22 mouse cellular contexts compared by ENCODE assay signal in the genomic region with DNA sequence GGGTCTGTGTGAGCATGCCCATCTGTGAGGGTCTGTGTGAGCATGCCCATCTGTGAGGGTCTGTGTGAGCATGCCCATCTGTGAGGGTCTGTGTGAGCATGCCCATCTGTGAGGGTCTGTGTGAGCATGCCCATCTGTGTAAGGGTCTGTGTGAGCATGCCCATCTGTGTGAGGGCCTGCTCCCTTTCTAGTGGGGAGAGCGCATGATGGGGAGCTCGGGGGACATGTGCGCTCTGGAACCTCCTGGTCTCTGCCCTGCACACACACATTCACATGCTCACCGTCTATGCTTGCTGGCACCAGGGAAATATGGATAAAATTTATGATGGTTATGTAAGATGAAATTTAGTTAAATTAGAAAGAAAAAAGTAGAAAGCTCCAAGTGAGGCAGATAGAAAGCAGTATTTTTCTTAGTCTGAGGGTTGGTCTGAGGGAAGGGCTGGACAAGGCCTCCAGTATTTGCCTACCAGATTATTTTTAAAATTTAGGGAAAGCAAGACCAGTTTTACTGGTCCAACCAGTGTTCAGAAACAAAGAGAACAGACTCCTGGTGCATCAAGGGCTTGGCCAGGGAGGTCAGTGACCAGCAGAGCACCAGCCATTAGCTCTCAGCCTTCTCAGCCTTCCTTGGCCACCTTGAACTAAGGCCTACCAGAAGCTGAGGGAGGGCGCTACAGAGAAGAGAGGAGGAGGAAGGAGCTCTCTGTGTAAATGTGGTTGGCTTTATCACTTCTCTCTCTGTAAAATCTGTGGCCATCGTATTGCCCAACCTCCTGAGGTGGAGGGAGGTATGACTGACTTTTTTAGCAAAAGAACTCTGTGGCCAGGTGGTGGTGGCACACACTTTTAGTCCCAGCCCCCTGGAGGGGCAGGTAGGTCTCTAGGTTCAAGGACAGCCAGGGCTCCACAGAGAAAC. TPM values are rescaled to one million over a fixed set of nuclear protein-coding genes. Genes with fewer than 3 reads are reported as not detected.
A peak's percentile ranks its signal among the peaks of the same experiment; 100 is the strongest.
DNase-seq lines count a peak whose midpoint lies in the region; ATAC-seq and TF ChIP-seq lines count a peak whose summit lies in the region.
"Had no signal": no experiment of that assay in that cellular context is flagged by ENCODE, and none has a peak within 500 bp of the region (broad histone marks: within the 10 kb centered on the region; RNA-seq: fewer than 3 reads in every experiment).

No protein-coding gene starts in this region.

- TF ChIP-seq POLR2A in brain, embryonic 14.5 days (IDR thresholded peaks at IDR 0.05; ENCODE audit: borderline replicate concordance, extremely low read depth, insufficient read depth, insufficient read length, poor library complexity, severe bottlenecking): no peak

- peak; percentile 49; the same call in 1 of the 2 replicates for ATAC-seq in lung, embryonic 14.5 days (ENCODE audit: insufficient read depth)
- ATAC-seq in granulocyte monocyte progenitor cell, adult 5-6 weeks (replicated peaks; ENCODE audit: poor library complexity, severe bottlenecking): peak; percentile 70
- ATAC-seq in stomach, embryonic 14.5 days (ENCODE audit: insufficient number of reproducible peaks, insufficient read depth, low FRiP score, low read depth): no peak
- no peak for ATAC-seq in forebrain, embryonic 14.5 days
- ATAC-seq: CD4-positive, CD25-positive, alpha-beta regulatory T cell, adult 4 months; hindbrain, embryonic 16.5 days had no signal

- H3K27me3 ChIP-seq in lung, embryonic 14.5 days (ENCODE audit: insufficient read depth, low read length): no peaks in the 10 kb centered on the region
- H3K27me3 ChIP-seq in stomach, embryonic 14.5 days (ENCODE audit: control insufficient read depth, insufficient read depth, low read length): no peaks in the 10 kb centered on the region
- H3K27me3 ChIP-seq in forebrain, embryonic 14.5 days (replicated peaks; ENCODE audit: control insufficient read depth, insufficient read depth, low read length): no peaks in the 10 kb centered on the region
- H3K27me3 ChIP-seq: limb, embryonic 13.5 days; liver, embryonic 15.5 days; neural tube, embryonic 15.5 days had no signal

- H3K4me2 ChIP-seq in lung, embryonic 14.5 days: no peak overlapping the region
- no peak overlapping the region for H3K4me2 ChIP-seq in stomach, embryonic 14.5 days (replicated peaks; ENCODE audit: low read depth, low read length)
- no peak overlapping the region for H3K4me2 ChIP-seq in forebrain, embryonic 14.5 days (ENCODE audit: low read length)
- H3K4me2 ChIP-seq: limb, embryonic 13.5 days; liver, embryonic 15.5 days; neural tube, embryonic 15.5 days had no signal

- DNase-seq in lung, embryonic 14.5 days: no peak
- DNase-seq in lung, postnatal 4 days: no peak
- DNase-seq in brain, embryonic 14.5 days (ENCODE audit: low read depth): peak; percentile 53
- no peak for DNase-seq in gastrocnemius, adult 2 months
- DNase-seq in forebrain, embryonic 14.5 days (ENCODE audit: low spot score): no peak
- DNase-seq: adrenal gland, adult 8-10 months; cerebellum, adult 11 months; cerebellum, postnatal 25 days; kidney, adult 2 months; midbrain, embryonic 14.5 days; retina, postnatal 1 day; right cerebral cortex, postnatal 4 days had no signal

- H3K36me3 ChIP-seq in lung, embryonic 14.5 days (ENCODE audit: insufficient read depth): peaks cover 22% of the 10 kb centered on the region
- H3K36me3 ChIP-seq in stomach, embryonic 14.5 days (ENCODE audit: control insufficient read depth, insufficient read depth, low read length): peaks cover 5% of the 10 kb centered on the region; the same call in 1 of the 2 replicates
- peaks cover 28% of the 10 kb centered on the region for H3K36me3 ChIP-seq in forebrain, embryonic 14.5 days (ENCODE audit: control insufficient read depth, insufficient read depth, low read length)

- no peaks in the 10 kb centered on the region for H3K4me1 ChIP-seq in lung, embryonic 14.5 days (ENCODE audit: insufficient read depth)
- 0 out of 2 replicates have a peak, but pooled peaks cover 3% of the 10 kb centered on the region for H3K4me1 ChIP-seq in stomach, embryonic 14.5 days (ENCODE audit: control insufficient read depth, insufficient read depth, low read length)
- 0 out of 2 replicates have a peak, but pooled peaks cover 3% of the 10 kb centered on the region for H3K4me1 ChIP-seq in forebrain, embryonic 14.5 days (ENCODE audit: control insufficient read depth, insufficient read depth, low read length)
- H3K4me1 ChIP-seq: liver, embryonic 15.5 days had no signal

- no peak for TF ChIP-seq CTCF in lung, embryonic 14.5 days (IDR thresholded peaks at IDR 0.05; ENCODE audit: low read depth)
- TF ChIP-seq CTCF in brain, embryonic 14.5 days (IDR thresholded peaks at IDR 0.05; ENCODE audit: borderline replicate concordance, extremely low read depth, insufficient read depth, insufficient read length): no peak
- no peak for TF ChIP-seq CTCF in gastrocnemius, adult 2 months (IDR thresholded peaks at IDR 0.05)

- intact Hi-C loops in gastrocnemius, adult 2 months (cut with DNase I): no loop called here

- no peak overlapping the region for H3K9ac ChIP-seq in lung, embryonic 14.5 days
- H3K9ac ChIP-seq in stomach, embryonic 14.5 days (replicated peaks; ENCODE audit: low read depth, low read length): no peak overlapping the region
- H3K9ac ChIP-seq in forebrain, embryonic 14.5 days (ENCODE audit: low read length): no peak overlapping the region
- H3K9ac ChIP-seq: limb, embryonic 13.5 days; liver, embryonic 15.5 days; neural tube, embryonic 15.5 days had no signal

- WGBS in lung, embryonic 14.5 days: 70% methylated on average over 6 of the region's 6 CpGs
- WGBS in stomach, embryonic 14.5 days: 74% methylated on average over 6 of the region's 6 CpGs
- 92% methylated on average over 6 of the region's 6 CpGs for WGBS in forebrain, embryonic 14.5 days

- no peaks in the 10 kb centered on the region for H3K9me3 ChIP-seq in lung, embryonic 14.5 days (ENCODE audit: low read depth, low read length)
- H3K9me3 ChIP-seq in stomach, embryonic 14.5 days (ENCODE audit: control insufficient read depth, low read depth, low read length): no peaks in the 10 kb centered on the region
- no peaks in the 10 kb centered on the region for H3K9me3 ChIP-seq in forebrain, embryonic 14.5 days (replicated peaks; ENCODE audit: control insufficient read depth, low read length)
- H3K9me3 ChIP-seq: embryonic facial prominence, embryonic 10.5 days; G1E; limb, embryonic 13.5 days; liver, embryonic 15.5 days; neural tube, embryonic 15.5 days had no signal

- peak overlapping the region; percentile 63 for H3K27ac ChIP-seq in lung, embryonic 14.5 days (ENCODE audit: low read depth)
- peak overlapping the region; percentile 1; the same call in 1 of the 2 replicates for H3K27ac ChIP-seq in stomach, embryonic 14.5 days (ENCODE audit: low read length)
- no peak overlapping the region; the same call in 1 of the 2 replicates for H3K27ac ChIP-seq in gastrocnemius, adult 2 months
- no peak overlapping the region for H3K27ac ChIP-seq in forebrain, embryonic 14.5 days (ENCODE audit: low read depth, low read length)
- H3K27ac ChIP-seq: embryonic facial prominence, embryonic 10.5 days; limb, embryonic 13.5 days; liver, embryonic 15.5 days; neural tube, embryonic 15.5 days had no signal

- H3K4me3 ChIP-seq in lung, embryonic 14.5 days (ENCODE audit: low read depth, low read length): no peak overlapping the region
- no peak overlapping the region for H3K4me3 ChIP-seq in stomach, embryonic 14.5 days (ENCODE audit: low read depth, low read length)
- H3K4me3 ChIP-seq in gastrocnemius, adult 2 months: no peak overlapping the region
- no peak overlapping the region for H3K4me3 ChIP-seq in forebrain, embryonic 14.5 days (ENCODE audit: low read depth, low read length)
- H3K4me3 ChIP-seq: embryonic facial prominence, embryonic 10.5 days; limb, embryonic 13.5 days; liver, embryonic 15.5 days; myocyte; neural tube, embryonic 15.5 days had no signal

RNA-seq across cellular contexts. Expression of a gene that starts 15.1 kb away (rescaled TPM):
- 0.30 TPM in 2 replicates for polyA plus RNA-seq in lung, embryonic 14.5 days (2014; fragmentation: Nextera tagmentation; extraction: Ambion mirVana)
- polyA plus RNA-seq in brain, embryonic 14.5 days (2012; rRNA removed): 0.58 and 0.68 TPM in 2 replicates
- not detected in 2 replicates for total RNA-seq in granulocyte monocyte progenitor cell, adult 5-6 weeks (2014; fragmentation: Nextera tagmentation)
- total RNA-seq in granulocyte monocyte progenitor cell, adult 5-6 weeks (2017): not detected in 2 replicates
- polyA plus RNA-seq in stomach, embryonic 14.5 days (2014; fragmentation: Nextera tagmentation; extraction: Ambion mirVana): 1.3 and 1.5 TPM in 2 replicates
- total RNA-seq in gastrocnemius, adult 2 months (2021): 10 to 100 TPM; 29.2 to 35.8 TPM
- 0.20 and 0.22 TPM in 2 replicates for polyA plus RNA-seq in forebrain, embryonic 14.5 days (2014; fragmentation: Nextera tagmentation; extraction: Ambion mirVana)
- polyA plus RNA-seq: G1E had no signal

RNA-seq across cellular contexts. Expression of a gene that starts 28.2 kb away (rescaled TPM):
- polyA plus RNA-seq in lung, embryonic 14.5 days (2014; fragmentation: Nextera tagmentation; extraction: Ambion mirVana): 22.0 and 22.5 TPM in 2 replicates
- polyA plus RNA-seq in brain, embryonic 14.5 days (2012; rRNA removed): 25.6 and 25.9 TPM in 2 replicates
- total RNA-seq in granulocyte monocyte progenitor cell, adult 5-6 weeks (2014; fragmentation: Nextera tagmentation): 14.9 and 23.6 TPM in 2 replicates
- 10.9 and 11.2 TPM in 2 replicates for total RNA-seq in granulocyte monocyte progenitor cell, adult 5-6 weeks (2017)
- polyA plus RNA-seq in stomach, embryonic 14.5 days (2014; fragmentation: Nextera tagmentation; extraction: Ambion mirVana): 26.3 and 26.7 TPM in 2 replicates
- total RNA-seq in gastrocnemius, adult 2 months (2021): 1 to 10 TPM; 7.9 to 9.4 TPM
- polyA plus RNA-seq in forebrain, embryonic 14.5 days (2014; fragmentation: Nextera tagmentation; extraction: Ambion mirVana): 26.1 and 32.9 TPM in 2 replicates

Comparison
In these comparisons a context has a peak if more than half of its experiments do, and no peak if none do; other contexts are left out.
1. ATAC-seq: peak in lung, embryonic 14.5 days (single experiment) and granulocyte monocyte progenitor cell, adult 5-6 weeks (single experiment); none in stomach, embryonic 14.5 days (single experiment) and forebrain, embryonic 14.5 days (single experiment).
2. H3K27ac ChIP-seq: peak in lung, embryonic 14.5 days (single experiment) and stomach, embryonic 14.5 days (single experiment); none in gastrocnemius, adult 2 months (single experiment) and forebrain, embryonic 14.5 days (single experiment).